Mouse (Mus musculus) liver, adult 2 months (tissue): Measurements from ENCODE around the gene Mrpl23.

ENCODE experiments used
- CTCF ChIP-seq: fragments of 200-500 bp; IDR thresholded peaks from 2 replicates; pipeline ENCODE4 v1.5.1; 2011; ENCODE audit warnings: low read depth, low read length, control low read depth
- POLR2A ChIP-seq: fragments of 200-500 bp; IDR thresholded peaks from 2 replicates; pipeline ENCODE4 v1.6.1; 2011; ENCODE audit warnings: low read length, control low read depth; ENCODE audit not compliant: insufficient read depth; ENCODE audit errors: extremely low read depth

- no peak for TF ChIP-seq CTCF
- no peak for TF ChIP-seq POLR2A
Measured at GRCm38 (mm10) chr7:142577806-142578423, 45.4 kb downstream of the Mrpl23 start.
